Mouse (Mus musculus) heart, postnatal 0 days (tissue): ENCODE results near the gene Lhfp. TPM values are rescaled to one million over a fixed set of nuclear protein-coding genes. Genes with fewer than 3 reads are reported as not detected.

ENCODE experiments used
- ATAC-seq: fragments of 200-750 bp; cut with Nextera tagmentation; 2 replicates; pipeline ENCODE4 v1.8.0; 2017; ENCODE audit warnings: low read depth, moderate number of reproducible peaks, moderate library complexity; ENCODE audit not compliant: insufficient read depth
- DNase-seq: peaks from one replicate; pipeline ENCODE4 v3.0.0-alpha.2; 2016; ENCODE audit warnings: low spot score
- H3K27ac ChIP-seq: fragments of 300-500 bp; sonication (generic); 2 replicates; pipeline ENCODE4 v1.5.1; 2014; ENCODE audit warnings: low read depth, mild to moderate bottlenecking
- H3K27me3 ChIP-seq: fragments of 300-500 bp; sonication (generic); 2 replicates; pipeline ENCODE4 v1.6.1; 2014; ENCODE audit warnings: low read length, mixed read lengths; ENCODE audit not compliant: control insufficient read depth, insufficient read depth
- H3K36me3 ChIP-seq: fragments of 300-500 bp; sonication (generic); replicated peaks from 2 replicates; pipeline ENCODE4 v1.6.1; 2014; ENCODE audit warnings: low read length, mixed read lengths; ENCODE audit not compliant: control insufficient read depth, insufficient read depth
- H3K4me1 ChIP-seq: fragments of 300-500 bp; sonication (generic); 2 replicates; pipeline ENCODE4 v1.6.1; 2014; ENCODE audit warnings: antibody characterized with exemption; ENCODE audit not compliant: control insufficient read depth, insufficient read depth
- H3K4me2 ChIP-seq: fragments of 300-500 bp; sonication (generic); 2 replicates; pipeline ENCODE4 v1.6.1; 2014; ENCODE audit warnings: low read depth, mild to moderate bottlenecking, low read length, moderate library complexity
- H3K4me3 ChIP-seq: fragments of 300-500 bp; sonication (generic); 2 replicates; pipeline ENCODE4 v1.5.1; 2014; ENCODE audit warnings: low read depth, low read length
- H3K9ac ChIP-seq: fragments of 300-500 bp; sonication (generic); replicated peaks from 2 replicates; pipeline ENCODE4 v1.6.1; 2014; ENCODE audit warnings: low read depth, low read length, mixed read lengths
- H3K9me3 ChIP-seq: fragments of 300-500 bp; sonication (generic); replicated peaks from 2 replicates; pipeline ENCODE4 v1.6.1; 2016; ENCODE audit warnings: low read length; ENCODE audit not compliant: control insufficient read depth
- CTCF ChIP-seq: IDR thresholded peaks from 2 replicates; pipeline ENCODE4 v1.5.1; 2016; ENCODE audit warnings: antibody characterized with exemption, control low read depth, low read depth
- EP300 ChIP-seq: IDR thresholded peaks from 2 replicates; pipeline ENCODE4 v1.6.1; 2016; ENCODE audit warnings: antibody characterized with exemption, low read depth
- WGBS: fragments of 180-500 bp; shearing (Covaris S2); extraction: QIAGEN DNeasy Blood & Tissue Kit; methylation state at CpG from one replicate; pipeline ENCODE4 v1.1.7; 2014; 5-methylcytosine and 5-hydroxymethylcytosine counted together
- polyA plus RNA-seq: library from polyadenylated mRNA; unstranded; fragments of >200 nt; fragmentation: Nextera tagmentation; extraction: Ambion mirVana; gene quantifications from 2 replicates; pipeline ENCODE4 v1.2.1, GENCODE M21; 2015
- total RNA-seq: library from RNA; depleted of rRNA; stranded (reverse); fragments of >200 nt; gene quantifications from 2 replicates; pipeline ENCODE4 v1.2.3, GENCODE M21; 2014; ENCODE audit warnings: low replicate concordance

Lhfp gene
- total and polyA plus RNA-seq, 2 experiments from 2014 or later: 78.0 to 87.2 TPM

- Histone ChIP-seq H3K27ac (no peak overlapping the region), H3K4me2 (no peak overlapping the region), H3K9ac (no peak overlapping the region), H3K4me1 (peaks cover 27% of the 10 kb centered on the region; the same call in 1 of the 2 replicates), H3K36me3 (no peaks in the 10 kb centered on the region), H3K27me3 (no peaks in the 10 kb centered on the region), H3K9me3 (no peaks in the 10 kb centered on the region), H3K4me3 (no peak overlapping the region)
- ATAC-seq: no peak
- 45% methylated on average over 5 of the region's 5 CpGs for WGBS
- TF ChIP-seq EP300: no peak
- TF ChIP-seq CTCF: no peak
- DNase-seq: no peak
Observed at GRCm38 (mm10) chr3:53217697-53218096, 176.4 kb downstream of the Lhfp start.

- H3K9me3 ChIP-seq: no peaks in the 10 kb centered on the region
- no peak overlapping the region for H3K9ac ChIP-seq
- TF ChIP-seq EP300 (no peak), CTCF (no peak)
- H3K4me2 ChIP-seq: no peak overlapping the region
- no peak for ATAC-seq
- WGBS: 41% methylated on average over 5 of the region's 5 CpGs
- no peaks in the 10 kb centered on the region for H3K27me3 ChIP-seq
- no peak for DNase-seq
- H3K4me1 ChIP-seq: peaks cover 36% of the 10 kb centered on the region
- H3K36me3 ChIP-seq: no peaks in the 10 kb centered on the region
- H3K4me3 ChIP-seq: no peak overlapping the region
- no peak overlapping the region for H3K27ac ChIP-seq
Observed at GRCm38 (mm10) chr3:53221531-53222272, 180.4 kb downstream of the Lhfp start.

- no peaks in the 10 kb centered on the region for H3K27me3 ChIP-seq
- H3K4me1 ChIP-seq: peaks cover 38% of the 10 kb centered on the region
- H3K9ac ChIP-seq: no peak overlapping the region
- no peak overlapping the region for H3K4me3 ChIP-seq
- no peak for TF ChIP-seq EP300
- TF ChIP-seq CTCF: no peak
- no peaks in the 10 kb centered on the region for H3K9me3 ChIP-seq
- ATAC-seq (no peak), DNase-seq (no peak)
- H3K4me2 ChIP-seq: no peak overlapping the region
- no peak overlapping the region for H3K27ac ChIP-seq
- 79% methylated on average over 5 of the region's 5 CpGs for WGBS
- no peaks in the 10 kb centered on the region for H3K36me3 ChIP-seq
Observed at GRCm38 (mm10) chr3:53224141-53224540, 182.8 kb downstream of the Lhfp start.

GRCm38 (mm10) chr3:53225774-53226173 is 184.4 kb downstream of the Lhfp start:
- ATAC-seq (peak; percentile 63), DNase-seq (peak; percentile 80)
- Histone ChIP-seq H3K27ac (peak overlapping the region; percentile 54; the same call in 1 of the 2 replicates), H3K9ac (no peak overlapping the region), H3K4me2 (peak overlapping the region; percentile 14; the same call in 1 of the 2 replicates), H3K36me3 (no peaks in the 10 kb centered on the region), H3K4me1 (peaks cover 33% of the 10 kb centered on the region), H3K4me3 (no peak overlapping the region), H3K27me3 (no peaks in the 10 kb centered on the region), H3K9me3 (no peaks in the 10 kb centered on the region)
- no peak for TF ChIP-seq CTCF
- no peak for TF ChIP-seq EP300
- 6% methylated on average over 6 of the region's 6 CpGs for WGBS

GRCm38 (mm10) chr3:53226223-53226622 is 184.9 kb downstream of the Lhfp start:
- Histone ChIP-seq H3K27ac (peak overlapping the region; percentile 54), H3K36me3 (no peaks in the 10 kb centered on the region), H3K9ac (no peak overlapping the region), H3K27me3 (no peaks in the 10 kb centered on the region), H3K4me1 (peaks cover 28% of the 10 kb centered on the region), H3K4me3 (no peak overlapping the region), H3K9me3 (no peaks in the 10 kb centered on the region), H3K4me2 (0 out of 2 replicates have a peak overlapping the region, but pooled peaks have one; percentile 14)
- TF ChIP-seq EP300 (no peak), CTCF (no peak)
- ATAC-seq: no peak
- no peak for DNase-seq
- 50% methylated on average over 6 of the region's 6 CpGs for WGBS

- TF ChIP-seq CTCF: no peak
- no peak for TF ChIP-seq EP300
- H3K27me3 ChIP-seq: no peaks in the 10 kb centered on the region
- H3K36me3 ChIP-seq: no peaks in the 10 kb centered on the region
- no peaks in the 10 kb centered on the region for H3K9me3 ChIP-seq
- H3K4me1 ChIP-seq: peaks cover 20% of the 10 kb centered on the region
- DNase-seq: no peak
- no peak overlapping the region for H3K4me3 ChIP-seq
- no peak overlapping the region for H3K27ac ChIP-seq
- H3K4me2 ChIP-seq: no peak overlapping the region
- H3K9ac ChIP-seq: no peak overlapping the region
- ATAC-seq: no peak
Observed at GRCm38 (mm10) chr3:53227866-53228265, 186.5 kb downstream of the Lhfp start.
